Mouse (Mus musculus) limb, embryonic 12.5 days (tissue): Measurements from ENCODE around the gene OR5BS1P. TPM values are rescaled to one million over a fixed set of nuclear protein-coding genes. Genes with fewer than 3 reads are reported as not detected.

ENCODE experiments used
- ATAC-seq: fragments of 200-750 bp; cut with Nextera tagmentation; 2 replicates; pipeline ENCODE4 v1.8.0; 2017; ENCODE audit warnings: low read depth, moderate TSS enrichment; ENCODE audit not compliant: insufficient number of reproducible peaks, insufficient read depth, low FRiP score, low TSS enrichment
- H3K27ac ChIP-seq: fragments of 300-500 bp; sonication (generic); 2 replicates; pipeline ENCODE4 v1.5.1; 2016; ENCODE audit warnings: mild to moderate bottlenecking, moderate library complexity
- H3K27me3 ChIP-seq: fragments of 300-500 bp; sonication (generic); 2 replicates; pipeline ENCODE4 v1.6.1; 2016; ENCODE audit warnings: mild to moderate bottlenecking, moderate library complexity
- H3K36me3 ChIP-seq: fragments of 300-500 bp; sonication (generic); 2 replicates; pipeline ENCODE4 v1.6.1; 2016; ENCODE audit warnings: mild to moderate bottlenecking, moderate library complexity
- H3K4me1 ChIP-seq: fragments of 300-500 bp; sonication (generic); replicated peaks from 2 replicates; pipeline ENCODE4 v1.6.1; 2016
- H3K4me2 ChIP-seq: fragments of 300-500 bp; sonication (generic); 2 replicates; pipeline ENCODE4 v1.6.1; 2016; ENCODE audit warnings: mild to moderate bottlenecking, moderate library complexity
- H3K4me3 ChIP-seq: fragments of 300-500 bp; sonication (generic); replicated peaks from 2 replicates; pipeline ENCODE4 v1.5.1; 2016; ENCODE audit warnings: mild to moderate bottlenecking
- H3K9ac ChIP-seq: fragments of 300-500 bp; sonication (generic); replicated peaks from 2 replicates; pipeline ENCODE4 v1.6.1; 2016; ENCODE audit warnings: mild to moderate bottlenecking, moderate library complexity
- H3K9me3 ChIP-seq: fragments of 300-500 bp; sonication (generic); 2 replicates; pipeline ENCODE4 v1.6.1; 2016; ENCODE audit warnings: mild to moderate bottlenecking, moderate library complexity
- WGBS: fragments of 180-500 bp; shearing (Covaris S2); methylation state at CpG from one replicate; pipeline ENCODE4 v1.1.7; 2016; 5-methylcytosine and 5-hydroxymethylcytosine counted together
- microRNA-seq: library from miRNA; unstranded; fragments of <30 nt; microRNA quantifications from one replicate; pipeline ENCODE4, GENCODE M21; 2017
- polyA plus RNA-seq: library from polyadenylated mRNA; unstranded; fragments of >200 nt; fragmentation: Nextera tagmentation; extraction: Ambion mirVana; gene quantifications from 2 replicates; pipeline ENCODE4 v1.2.1, GENCODE M21; 2016

Gene OR5BS1P
- polyA plus RNA-seq, 1 experiment from 2014 or later: not detected

- ATAC-seq: no peak
- no peaks in the 10 kb centered on the region for H3K4me1 ChIP-seq
- no peak overlapping the region for H3K4me3 ChIP-seq
- H3K9ac ChIP-seq: no peak overlapping the region
- 91% methylated on average over 3 of the region's 3 CpGs for WGBS
- no peak overlapping the region for H3K27ac ChIP-seq
- peaks cover 87% of the 10 kb centered on the region for H3K36me3 ChIP-seq
- H3K27me3 ChIP-seq: no peaks in the 10 kb centered on the region
- H3K4me2 ChIP-seq: no peak overlapping the region
- H3K9me3 ChIP-seq: no peaks in the 10 kb centered on the region
Observed at GRCm38 (mm10) chr15:98521245-98521644, 51.5 kb downstream of the OR5BS1P start.

- no peak for ATAC-seq
- Histone ChIP-seq H3K27ac (no peak overlapping the region), H3K4me2 (no peak overlapping the region), H3K4me1 (no peaks in the 10 kb centered on the region), H3K36me3 (peaks cover 97% of the 10 kb centered on the region), H3K9ac (no peak overlapping the region), H3K9me3 (no peaks in the 10 kb centered on the region), H3K27me3 (no peaks in the 10 kb centered on the region), H3K4me3 (no peak overlapping the region)
- WGBS: 75% methylated on average over 5 of the region's 5 CpGs
Observed at GRCm38 (mm10) chr15:98526057-98526456, 56.4 kb downstream of the OR5BS1P start.

- Histone ChIP-seq H3K4me3 (no peak overlapping the region), H3K4me1 (peaks cover 6% of the 10 kb centered on the region), H3K36me3 (peaks cover 96% of the 10 kb centered on the region), H3K27me3 (no peaks in the 10 kb centered on the region), H3K27ac (no peak overlapping the region), H3K9me3 (no peaks in the 10 kb centered on the region), H3K4me2 (no peak overlapping the region), H3K9ac (no peak overlapping the region)
- ATAC-seq: no peak
- 95% methylated on average over 5 of the region's 5 CpGs for WGBS
Observed at GRCm38 (mm10) chr15:98527056-98527771, 57.5 kb downstream of the OR5BS1P start.

GRCm38 (mm10) chr15:98528066-98528563, 58.4 kb downstream of the OR5BS1P start:
- H3K4me2 ChIP-seq: no peak overlapping the region
- no peaks in the 10 kb centered on the region for H3K27me3 ChIP-seq
- peaks cover 87% of the 10 kb centered on the region for H3K36me3 ChIP-seq
- no peak overlapping the region for H3K27ac ChIP-seq
- no peak for ATAC-seq
- H3K9me3 ChIP-seq: no peaks in the 10 kb centered on the region
- peaks cover 12% of the 10 kb centered on the region for H3K4me1 ChIP-seq
- 88% methylated on average over 5 of the region's 5 CpGs for WGBS
- H3K9ac ChIP-seq: no peak overlapping the region
- no peak overlapping the region for H3K4me3 ChIP-seq

Small RNA genes within 50 kb of the gene (microRNA-seq; reads per million reads assigned to microRNA genes)
- not detected for gene Mir1291

Other genes starting within 250 kb of the OR5BS1P start
- gene Gm44579, start 248.9 kb upstream of the OR5BS1P start, polyA plus RNA-seq: not detected in 2 replicates
- not detected in 2 replicates for gene Olfr287, start 248.8 kb upstream of the OR5BS1P start, polyA plus RNA-seq
- gene Olfr286, start 235.4 kb upstream of the OR5BS1P start, polyA plus RNA-seq: not detected in 2 replicates
- gene H1fnt, start 212.6 kb upstream of the OR5BS1P start, polyA plus RNA-seq: not detected in 2 replicates
- gene Zfp641, start 173.7 kb upstream of the OR5BS1P start, polyA plus RNA-seq: 0.29 and 0.52 TPM in 2 replicates
- not detected in 2 replicates for gene Olfr285, start 152.5 kb upstream of the OR5BS1P start, polyA plus RNA-seq
- gene Olfr284, start 128.9 kb upstream of the OR5BS1P start, polyA plus RNA-seq: not detected in 2 replicates
- not detected in 2 replicates for gene Olfr283, start 89.0 kb upstream of the OR5BS1P start, polyA plus RNA-seq
- gene Olfr282, start 38.7 kb upstream of the OR5BS1P start, polyA plus RNA-seq: not detected in 2 replicates
- gene Olfr281, start 17.3 kb upstream of the OR5BS1P start, polyA plus RNA-seq: not detected in 2 replicates
- 0.38 TPM in 1 of 2 replicates, not detected in the other for gene Lalba, start 12.8 kb downstream of the OR5BS1P start, polyA plus RNA-seq
- gene Olfr279, start 22.5 kb downstream of the OR5BS1P start, polyA plus RNA-seq: not detected in 2 replicates
- 190 and 192 TPM in 2 replicates for gene Kansl2, start 64.4 kb downstream of the OR5BS1P start, polyA plus RNA-seq
- gene Ccnt1, start 101.0 kb downstream of the OR5BS1P start, polyA plus RNA-seq: 54.0 and 59.4 TPM in 2 replicates
- 0.69 TPM in 1 of 2 replicates, not detected in the other for gene 4930415O20Rik, start 101.1 kb downstream of the OR5BS1P start, polyA plus RNA-seq
- gene Adcy6, start 140.2 kb downstream of the OR5BS1P start, polyA plus RNA-seq: 22.1 and 25.7 TPM in 2 replicates
- 43.1 and 44.3 TPM in 2 replicates for gene Cacnb3, start 160.9 kb downstream of the OR5BS1P start, polyA plus RNA-seq
- 24.5 and 31.5 TPM in 2 replicates for gene Ddx23, start 193.0 kb downstream of the OR5BS1P start, polyA plus RNA-seq
- gene Rnd1, start 207.6 kb downstream of the OR5BS1P start, polyA plus RNA-seq: 0.24 and 0.54 TPM in 2 replicates
- gene Ccdc65, start 238.3 kb downstream of the OR5BS1P start, polyA plus RNA-seq: 0.50 and 0.70 TPM in 2 replicates